18 mouse cellular contexts compared by ENCODE assay signal in the genomic region with DNA sequence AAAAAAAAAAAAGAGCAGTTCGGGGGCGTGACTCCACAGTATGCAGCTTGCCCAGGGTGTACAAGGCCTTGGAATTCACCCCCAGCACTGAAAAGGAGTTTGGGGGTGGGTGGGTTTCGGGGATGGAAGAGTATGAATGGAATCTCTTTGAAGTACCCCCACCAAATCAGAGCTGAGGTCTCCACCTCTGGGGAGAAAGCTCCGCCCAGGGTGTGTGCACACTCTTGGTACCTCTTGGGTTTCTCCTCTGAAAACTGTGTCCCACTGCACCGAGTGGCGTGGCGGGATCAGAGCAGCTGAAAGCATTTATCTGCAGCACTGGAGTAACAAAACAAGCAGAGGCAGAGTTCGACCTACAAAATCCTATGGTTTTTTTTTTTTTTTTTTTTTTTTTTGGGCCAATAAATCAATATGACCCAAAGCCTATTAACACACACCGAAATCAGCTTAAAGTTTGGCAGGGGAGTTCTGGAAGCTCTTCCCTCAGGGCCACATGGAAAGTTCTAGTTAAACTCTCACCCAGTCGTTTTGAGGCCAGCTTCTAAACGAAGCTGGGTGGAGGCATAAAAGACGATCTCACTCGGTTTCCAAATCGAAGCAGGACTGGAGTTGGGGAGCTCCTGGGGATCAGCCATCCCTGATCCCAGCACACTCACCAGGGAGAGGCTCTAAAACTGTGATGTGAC.
DNase-seq lines count a peak whose midpoint lies in the region; ATAC-seq and TF ChIP-seq lines count a peak whose summit lies in the region.
"Had no signal": no experiment of that assay in that cellular context is flagged by ENCODE, and none has a peak within 500 bp of the region (broad histone marks: within the 10 kb centered on the region; RNA-seq: fewer than 3 reads in every experiment).

No protein-coding gene starts in this region.

- H3K27me3 ChIP-seq in kidney, postnatal 0 days (ENCODE audit: insufficient read depth, low read length) = no peaks in the 10 kb centered on the region
- H3K27me3 ChIP-seq in kidney, adult 2 months (replicated peaks; ENCODE audit: control insufficient read depth, insufficient read depth, low read length) = no peaks in the 10 kb centered on the region
- peaks cover 2% of the 10 kb centered on the region; the same call in 1 of the 2 replicates for H3K27me3 ChIP-seq in embryonic facial prominence, embryonic 11.5 days (ENCODE audit: control insufficient read depth, insufficient read depth, low read length)
- H3K27me3 ChIP-seq in limb, embryonic 12.5 days = peaks cover 25% of the 10 kb centered on the region

- no peak for ATAC-seq in kidney, postnatal 0 days (replicated peaks; ENCODE audit: low FRiP score, low read depth)
- ATAC-seq in embryonic facial prominence, embryonic 11.5 days (replicated peaks; ENCODE audit: insufficient number of reproducible peaks, low FRiP score, low TSS enrichment, low read depth) = peak; percentile 57; the same call in 1 of the 2 replicates
- 0 out of 2 replicates have a peak, but pooled peaks have one; percentile 49 for ATAC-seq in limb, embryonic 12.5 days (ENCODE audit: insufficient number of reproducible peaks, insufficient read depth, low FRiP score, low TSS enrichment, low read depth)
- ATAC-seq: midbrain, embryonic 16.5 days had no signal

- no peak overlapping the region for H3K4me3 ChIP-seq in kidney, postnatal 0 days (replicated peaks; ENCODE audit: low read depth, low read length)
- no peak overlapping the region for H3K4me3 ChIP-seq in kidney, adult 2 months (ENCODE audit: insufficient read depth, low read depth, low read length)
- H3K4me3 ChIP-seq in embryonic facial prominence, embryonic 11.5 days (ENCODE audit: low read depth, low read length) = no peak overlapping the region
- H3K4me3 ChIP-seq in limb, embryonic 12.5 days (replicated peaks) = no peak overlapping the region
- H3K4me3 ChIP-seq: hindbrain, embryonic 15.5 days had no signal

- H3K36me3 ChIP-seq in kidney, postnatal 0 days (ENCODE audit: insufficient read depth, low read length) = no peaks in the 10 kb centered on the region
- H3K36me3 ChIP-seq in kidney, adult 2 months (ENCODE audit: control insufficient read depth, insufficient read depth, low read length) = no peaks in the 10 kb centered on the region
- H3K36me3 ChIP-seq in embryonic facial prominence, embryonic 11.5 days (replicated peaks; ENCODE audit: control insufficient read depth, insufficient read depth, low read depth, low read length) = no peaks in the 10 kb centered on the region
- no peaks in the 10 kb centered on the region for H3K36me3 ChIP-seq in limb, embryonic 12.5 days
- H3K36me3 ChIP-seq: G1E; hindbrain, embryonic 15.5 days had no signal

- H3K4me1 ChIP-seq in kidney, postnatal 0 days (replicated peaks; ENCODE audit: insufficient read depth, low read length) = peaks cover 16% of the 10 kb centered on the region; the same call in 1 of the 2 replicates
- H3K4me1 ChIP-seq in kidney, adult 2 months (ENCODE audit: control insufficient read depth, insufficient read depth, low read length) = no peaks in the 10 kb centered on the region
- peaks cover 10% of the 10 kb centered on the region for H3K4me1 ChIP-seq in embryonic facial prominence, embryonic 11.5 days (ENCODE audit: control insufficient read depth, insufficient read depth, low read length)
- H3K4me1 ChIP-seq in limb, embryonic 12.5 days (replicated peaks) = peaks cover 33% of the 10 kb centered on the region

- DNase-seq in kidney, postnatal 0 days (ENCODE audit: low spot score) = peak; percentile 24
- DNase-seq in kidney, adult 2 months = no peak
- peak; percentile 41 for DNase-seq in embryonic facial prominence, embryonic 11.5 days (ENCODE audit: low spot score)
- DNase-seq in urinary bladder, adult 18-20 months (ENCODE audit: low spot score in 2 of 2) = no peak
- no peak for DNase-seq in adrenal gland, adult 18-20 months (ENCODE audit: low spot score in 2 of 2)
- no peak for DNase-seq in yolk sac, embryonic 10.5 days (ENCODE audit: low spot score)
- DNase-seq: adrenal gland, postnatal 36 days; B cell, adult 2 months; cerebellum, postnatal 25 days; gastrocnemius, postnatal 10 days; heart, postnatal 10 days; kidney, adult 8-10 months; lung, adult 18-20 months; right cerebral cortex, postnatal 25 days had no signal

- no peak for TF ChIP-seq CTCF in kidney, postnatal 0 days (IDR thresholded peaks at IDR 0.05; ENCODE audit: low read depth)
- TF ChIP-seq CTCF in kidney, adult 2 months (conservative IDR thresholded peaks at IDR 0.05; ENCODE audit: insufficient read depth, insufficient read length, low read depth, low read length) = no peak

- no peaks in the 10 kb centered on the region for H3K9me3 ChIP-seq in kidney, postnatal 0 days (replicated peaks; ENCODE audit: low read length)
- no peaks in the 10 kb centered on the region for H3K9me3 ChIP-seq in embryonic facial prominence, embryonic 11.5 days (replicated peaks; ENCODE audit: control insufficient read depth, low read length)
- H3K9me3 ChIP-seq in limb, embryonic 12.5 days = no peaks in the 10 kb centered on the region
- H3K9me3 ChIP-seq: hindbrain, embryonic 15.5 days had no signal

- H3K4me2 ChIP-seq in kidney, postnatal 0 days (ENCODE audit: low read length) = no peak overlapping the region
- H3K4me2 ChIP-seq in embryonic facial prominence, embryonic 11.5 days (ENCODE audit: low read depth, low read length) = no peak overlapping the region
- H3K4me2 ChIP-seq in limb, embryonic 12.5 days = no peak overlapping the region
- H3K4me2 ChIP-seq: hindbrain, embryonic 15.5 days had no signal

- no peak overlapping the region for H3K27ac ChIP-seq in kidney, postnatal 0 days
- H3K27ac ChIP-seq in kidney, adult 2 months (ENCODE audit: insufficient read depth, low read depth, low read length) = no peak overlapping the region
- no peak overlapping the region for H3K27ac ChIP-seq in embryonic facial prominence, embryonic 11.5 days (replicated peaks; ENCODE audit: low read depth, low read length)
- H3K27ac ChIP-seq in limb, embryonic 12.5 days = no peak overlapping the region
- H3K27ac ChIP-seq: hindbrain, embryonic 15.5 days had no signal

- 39% methylated on average over 14 of the region's 14 CpGs for WGBS in kidney, postnatal 0 days
- WGBS in kidney, adult 2 months = 67% methylated on average over 14 of the region's 14 CpGs
- WGBS in embryonic facial prominence, embryonic 11.5 days = 60% methylated on average over 14 of the region's 14 CpGs
- WGBS in limb, embryonic 12.5 days = 42% methylated on average over 12 of the region's 14 CpGs

- no peak overlapping the region for H3K9ac ChIP-seq in kidney, postnatal 0 days (ENCODE audit: low read depth, low read length)
- no peak overlapping the region for H3K9ac ChIP-seq in embryonic facial prominence, embryonic 11.5 days (replicated peaks; ENCODE audit: low read length)
- no peak overlapping the region for H3K9ac ChIP-seq in limb, embryonic 12.5 days (replicated peaks)
- H3K9ac ChIP-seq: hindbrain, embryonic 15.5 days had no signal

- no peak for TF ChIP-seq POLR2A in kidney, adult 2 months (IDR thresholded peaks at IDR 0.05; ENCODE audit: low read depth, low read length)

Comparison
In these comparisons a context has a peak if more than half of its experiments do, and no peak if none do; other contexts are left out.
1. DNase-seq: peak in kidney, postnatal 0 days (single experiment) and embryonic facial prominence, embryonic 11.5 days (single experiment); none in kidney, adult 2 months (single experiment), urinary bladder, adult 18-20 months (0 of 2), adrenal gland, adult 18-20 months (0 of 2) and yolk sac, embryonic 10.5 days (single experiment).